Mouse (Mus musculus) cerebellum, adult 2 months (tissue): ENCODE measurements at regions not wholly inside any gene's neighbourhood (a gene's known extent, or its start where the extent isn't known, plus 50 kb on each side); places are given as distances from the start of the nearest gene placed in this dataset.

Source experiments
- CTCF ChIP-seq: fragments of 200-500 bp; IDR thresholded peaks from 2 replicates; pipeline ENCODE4 v1.5.1; 2011; ENCODE audit warnings: low read depth, mild to moderate bottlenecking, control low read depth, low read length, moderate library complexity, borderline replicate concordance; ENCODE audit not compliant: insufficient read depth
- POLR2A ChIP-seq: fragments of 200-500 bp; IDR thresholded peaks from 2 replicates; pipeline ENCODE4 v1.6.1; 2011; ENCODE audit warnings: low read length, control low read depth, borderline replicate concordance; ENCODE audit not compliant: insufficient read depth

DNA sequence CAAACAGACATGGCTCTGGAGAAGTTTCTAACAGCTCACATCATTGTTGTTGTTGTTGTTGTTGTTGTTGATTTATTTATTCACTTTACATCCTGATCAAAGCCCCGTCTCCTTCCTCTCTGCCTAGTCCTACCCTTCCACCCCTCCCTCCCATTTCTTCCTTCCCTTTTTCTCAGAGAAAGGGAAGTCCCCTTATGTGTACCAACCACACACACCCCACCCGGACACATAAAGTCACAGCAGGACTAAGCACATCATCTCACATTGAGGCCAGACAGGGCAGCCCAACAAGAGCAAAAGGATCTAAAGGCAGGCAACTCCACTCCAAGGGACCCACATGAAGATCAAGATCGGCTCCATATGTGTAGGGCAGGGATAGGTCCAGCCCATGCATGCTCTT, 130.1 kb upstream of the Cdyl start:
- TF ChIP-seq CTCF = no peak
- TF ChIP-seq POLR2A = no peak
